Mouse (Mus musculus) C2C12 (cell line): ENCODE measurements at regions not wholly inside any gene's neighbourhood (a gene's known extent, or its start where the extent isn't known, plus 50 kb on each side); places are given as distances from the start of the nearest gene placed in this dataset.

Source experiments
- CTCF ChIP-seq: IDR thresholded peaks from one replicate; pipeline ENCODE4 v1.5.1; 2011; ENCODE audit not compliant: control insufficient read depth, insufficient read depth, insufficient read length
- USF1 ChIP-seq: IDR thresholded peaks from one replicate; pipeline ENCODE4 v1.6.1; 2011; ENCODE audit warnings: low read depth, mild to moderate bottlenecking, control low read depth, moderate library complexity

GRCm38 (mm10) chr14:24615776-24616175 is 128.9 kb downstream of the Rps24 start:
- TF ChIP-seq USF1: no peak
- TF ChIP-seq CTCF: no peak
